Mouse (Mus musculus) CD4-positive, CD25-positive, alpha-beta regulatory T cell, adult 4 months (primary cell): ENCODE results near the gene Gatad2a. TPM values are rescaled to one million over a fixed set of nuclear protein-coding genes. Genes with fewer than 3 reads are reported as not detected.

Experiments
- ATAC-seq: one replicate; pipeline ENCODE4 v1.8.0; 2017
- polyA plus RNA-seq, 2 experiments: library from polyadenylated mRNA; unstranded; fragments of 100-300 nt; shearing (Covaris generic); gene quantifications; one replicate each; pipeline ENCODE4 v1.2.1; 2017

Gatad2a gene
- polyA plus RNA-seq, 2 experiments from 2014 or later = 17.4 to 21.6 TPM

DNA sequence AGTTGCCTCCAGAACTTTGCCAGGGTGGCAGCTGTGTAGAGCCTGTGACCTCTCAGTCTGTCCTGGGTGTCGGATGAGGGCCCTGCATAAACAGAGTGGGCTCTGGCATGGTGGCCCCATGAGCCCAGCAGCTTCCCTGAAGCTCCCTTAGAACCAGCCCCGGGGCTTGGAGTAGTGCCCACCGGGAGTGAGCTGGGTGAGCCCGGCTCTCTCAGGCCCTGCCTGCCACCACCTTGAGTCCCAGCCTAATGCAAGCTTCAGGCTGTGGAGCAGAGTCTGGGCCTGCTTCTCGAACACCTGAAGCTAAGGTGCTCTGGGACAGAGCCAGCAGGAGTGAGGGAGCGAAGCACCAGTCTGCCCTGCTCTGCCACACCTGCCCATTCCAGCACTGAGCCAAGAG, 125.3 kb downstream of the Gatad2a start:
- ATAC-seq = no peak

DNA sequence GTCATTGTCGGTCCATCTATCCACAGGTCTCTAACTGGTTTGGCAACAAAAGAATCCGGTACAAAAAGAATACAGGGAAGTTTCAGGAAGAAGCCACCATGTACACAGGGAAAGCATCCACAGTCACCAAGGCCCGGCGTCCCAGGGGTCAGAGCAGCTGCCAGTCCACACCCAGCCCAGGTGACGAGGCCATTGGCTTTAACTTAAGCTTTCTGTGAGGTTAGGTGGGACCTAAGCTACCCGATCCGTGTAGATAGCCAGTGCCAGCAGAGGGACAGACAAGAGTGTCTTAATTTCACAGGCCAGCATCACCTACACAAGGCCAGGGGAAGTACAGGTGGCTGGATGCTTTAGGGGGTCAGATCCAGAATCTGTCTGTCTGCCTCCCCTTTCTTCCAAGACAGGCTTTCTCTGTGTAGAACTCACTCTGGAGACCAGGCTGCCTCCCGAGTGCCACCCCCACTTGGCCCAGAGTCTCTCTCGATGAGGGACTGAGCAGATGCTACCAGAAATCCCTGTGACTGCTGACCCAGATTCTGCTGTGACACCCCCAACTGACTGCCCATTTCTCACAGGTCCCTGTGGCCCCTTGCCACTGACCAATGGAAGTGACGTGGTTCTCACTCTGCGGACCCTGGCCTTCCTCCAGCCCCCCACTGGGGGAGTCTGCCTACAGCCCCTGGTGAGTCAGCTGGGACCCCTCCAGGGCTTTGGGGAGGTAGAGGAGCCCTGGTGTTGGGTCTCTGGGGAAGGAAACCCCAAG, 126.0 kb downstream of the Gatad2a start:
- no peak for ATAC-seq

DNA sequence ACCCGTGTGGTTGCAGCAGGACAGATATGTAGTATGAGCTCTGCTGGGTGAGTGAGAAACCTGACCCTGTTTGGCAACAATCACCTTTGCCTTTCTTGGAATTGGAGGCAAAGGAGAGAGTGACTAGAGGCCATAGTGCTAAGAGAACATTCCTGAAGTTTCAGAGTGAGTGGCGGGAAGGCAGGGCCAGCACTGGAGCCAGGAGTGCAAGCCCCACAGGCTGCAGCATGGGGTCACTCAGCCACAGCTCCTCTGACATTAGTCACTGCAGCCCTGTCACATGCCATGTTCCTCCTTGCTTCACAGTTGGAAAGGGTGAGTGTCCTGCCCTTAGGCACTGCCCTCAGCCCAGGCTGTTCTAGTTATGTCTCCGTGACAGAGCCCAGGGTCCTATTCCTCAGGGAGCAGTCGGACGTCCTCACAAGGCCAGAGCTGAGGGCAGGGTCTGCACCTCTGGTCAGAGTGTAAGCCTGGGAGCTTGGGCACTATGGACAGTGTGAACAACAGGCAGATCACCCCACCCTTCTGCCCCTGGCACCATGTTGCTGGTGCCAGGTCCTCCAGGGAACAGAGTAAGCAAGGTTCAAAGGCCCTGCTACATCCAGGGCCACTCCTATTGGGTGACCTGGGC, 128.4 kb downstream of the Gatad2a start:
- no peak for ATAC-seq

DNA sequence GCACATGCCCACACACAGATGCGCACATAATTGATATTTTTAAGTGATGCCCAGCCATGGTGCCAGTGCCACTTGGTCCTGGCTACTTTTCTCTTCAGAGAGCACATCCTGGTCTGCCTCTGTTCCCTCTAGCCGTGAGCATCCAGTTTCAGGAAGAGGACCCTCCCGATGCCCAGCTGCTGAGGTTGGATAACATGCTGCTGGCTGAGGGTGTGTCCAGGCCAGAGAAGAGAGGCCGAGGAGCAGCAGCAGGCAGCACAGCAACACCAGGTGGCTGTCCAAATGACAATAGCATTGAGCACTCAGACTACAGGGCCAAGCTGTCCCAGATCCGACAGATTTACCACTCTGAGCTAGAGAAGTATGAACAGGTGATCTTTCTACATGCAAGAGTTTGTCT, 132.0 kb downstream of the Gatad2a start:
- ATAC-seq = no peak

DNA sequence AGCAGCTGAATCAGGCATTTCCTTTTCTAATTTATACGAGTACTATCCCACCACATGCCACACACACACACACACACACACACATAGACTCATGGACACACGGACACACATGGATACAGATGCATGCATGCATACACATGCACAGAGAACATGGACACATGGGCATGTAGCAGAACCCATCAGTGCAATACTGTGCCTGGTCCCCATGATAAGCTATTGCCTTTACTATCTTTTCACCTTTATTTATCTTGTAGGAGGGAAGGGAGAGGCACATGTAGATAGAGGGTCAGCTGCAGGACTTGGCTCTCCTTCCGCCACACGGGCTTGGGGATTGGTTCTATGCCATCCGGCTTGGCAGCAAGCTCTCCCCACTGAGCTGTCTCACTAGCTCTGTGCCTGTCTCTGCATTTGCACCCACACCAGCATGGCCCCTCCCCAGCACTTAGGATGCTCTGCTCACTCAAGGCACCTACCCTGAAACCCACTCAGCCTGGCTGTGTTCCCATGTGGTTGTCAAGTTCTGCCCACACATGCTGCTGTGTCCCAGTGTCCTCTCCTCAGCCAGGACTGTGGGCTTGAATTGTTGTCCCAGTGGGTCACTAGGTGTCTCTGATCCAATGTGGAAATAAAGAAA, 132.7 kb downstream of the Gatad2a start:
- no peak for ATAC-seq

DNA sequence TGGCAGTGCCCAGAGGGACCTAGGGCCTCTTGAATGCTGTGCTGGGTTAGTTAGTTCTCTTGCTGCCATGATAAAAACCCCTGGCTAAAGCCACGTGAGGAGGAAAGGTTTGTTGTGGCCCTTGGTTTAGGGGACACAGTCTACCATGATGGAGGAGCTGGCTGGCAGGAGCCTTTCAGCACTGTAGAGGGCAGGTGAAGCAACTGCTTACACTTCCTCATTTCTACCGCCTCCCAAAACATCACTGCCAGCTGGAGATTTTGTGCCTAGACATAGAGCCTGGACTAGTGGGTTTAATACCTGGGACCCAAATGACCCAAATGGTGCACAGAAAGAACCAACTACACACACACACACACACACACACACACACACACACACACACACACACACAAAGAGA, 134.9 kb downstream of the Gatad2a start:
- no peak for ATAC-seq

DNA sequence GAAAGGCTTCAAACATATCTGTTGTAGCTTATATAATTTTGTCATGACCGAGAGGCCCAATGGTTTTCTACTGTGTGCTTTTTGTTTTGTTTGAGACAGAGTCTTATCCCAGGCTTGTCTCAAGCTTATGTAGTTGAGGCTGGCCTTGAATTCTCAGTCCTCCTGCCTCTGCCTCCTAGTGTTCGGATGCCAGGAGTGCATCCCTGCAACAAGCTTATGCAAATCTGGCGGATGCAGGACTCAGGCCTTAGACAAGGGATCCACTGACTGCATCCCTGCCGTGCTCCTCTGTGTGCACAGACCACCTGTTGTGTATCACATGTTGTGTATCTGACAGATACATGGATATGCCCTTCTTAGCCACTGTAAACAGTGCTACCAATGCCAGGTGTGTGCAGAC, 135.4 kb downstream of the Gatad2a start:
- ATAC-seq = no peak

Other genes with a start within 250 kb of the Gatad2a start
- gene Zfp963, start 246.4 kb downstream of the Gatad2a start, polyA plus RNA-seq = 1 to 10 TPM; 6.8 to 8.1 TPM
- 1 to 10 TPM; 2.1 to 3.2 TPM for gene Gm20422, start 221.5 kb downstream of the Gatad2a start, polyA plus RNA-seq
- 10 to 100 TPM; 20.4 to 28.0 TPM for gene Atp13a1, start 205.2 kb downstream of the Gatad2a start, polyA plus RNA-seq
- 10 to 100 TPM; 16.4 to 23.9 TPM for gene Zfp866, start 205.2 kb downstream of the Gatad2a start, polyA plus RNA-seq
- gene Gmip, start 187.7 kb downstream of the Gatad2a start, polyA plus RNA-seq = 100 to 1,000 TPM in 1 of 2 experiments, 10 to 100 TPM in 1; 71.9 to 150 TPM
- under 1 TPM; 0.74 to 0.75 TPM for gene Lpar2, start 174.0 kb downstream of the Gatad2a start, polyA plus RNA-seq
- gene Pbx4, start 163.9 kb downstream of the Gatad2a start, polyA plus RNA-seq = 10 to 100 TPM; 10.2 to 17.1 TPM
- not detected for gene Cilp2, start 108.7 kb downstream of the Gatad2a start, polyA plus RNA-seq
- gene Tssk6, start 94.2 kb downstream of the Gatad2a start, polyA plus RNA-seq = under 1 TPM in 1 of 2 experiments, not detected in 1; 0.24 TPM
- gene Ndufa13, start 93.8 kb downstream of the Gatad2a start, polyA plus RNA-seq = 100 to 1,000 TPM; 184 to 253 TPM
- 1 to 10 TPM in 1 of 2 experiments, under 1 TPM in 1; 0.91 to 1.6 TPM for gene Yjefn3, start 93.7 kb downstream of the Gatad2a start, polyA plus RNA-seq
- gene Mau2, start 46.4 kb upstream of the Gatad2a start, polyA plus RNA-seq = 10 to 100 TPM; 43.3 to 70.0 TPM
- 10 to 100 TPM; 51.1 to 80.3 TPM for gene Sugp1, start 46.4 kb upstream of the Gatad2a start, polyA plus RNA-seq
- gene Tm6sf2, start 76.5 kb upstream of the Gatad2a start, polyA plus RNA-seq = 1 to 10 TPM in 1 of 2 experiments, under 1 TPM in 1; 0.60 to 1.1 TPM
- gene Hapln4, start 87.1 kb upstream of the Gatad2a start, polyA plus RNA-seq = not detected
- not detected for gene Ncan, start 124.5 kb upstream of the Gatad2a start, polyA plus RNA-seq
- 10 to 100 TPM; 43.0 to 59.3 TPM for gene Nr2c2ap, start 134.9 kb upstream of the Gatad2a start, polyA plus RNA-seq
- gene Rfxank, start 142.8 kb upstream of the Gatad2a start, polyA plus RNA-seq = 10 to 100 TPM; 67.2 to 81.8 TPM
- 10 to 100 TPM; 76.8 to 91.1 TPM for gene Borcs8, start 143.1 kb upstream of the Gatad2a start, polyA plus RNA-seq
- gene Mef2b, start 143.3 kb upstream of the Gatad2a start, polyA plus RNA-seq = 1 to 10 TPM in 1 of 2 experiments, not detected in 1; 1.5 TPM
- 10 to 100 TPM; 25.3 to 54.7 TPM for gene Tmem161a, start 176.0 kb upstream of the Gatad2a start, polyA plus RNA-seq
- gene Slc25a42, start 215.9 kb upstream of the Gatad2a start, polyA plus RNA-seq = 1 to 10 TPM; 6.2 to 9.7 TPM
- gene Sugp2, start 237.8 kb upstream of the Gatad2a start, polyA plus RNA-seq = 10 to 100 TPM; 19.9 to 35.1 TPM
- gene Armc6, start 238.1 kb upstream of the Gatad2a start, polyA plus RNA-seq = 10 to 100 TPM in 1 of 2 experiments, 1 to 10 TPM in 1; 8.9 to 13.9 TPM